Comparison of ENCODE assay signal across 12 mouse cellular contexts in the genomic region with DNA sequence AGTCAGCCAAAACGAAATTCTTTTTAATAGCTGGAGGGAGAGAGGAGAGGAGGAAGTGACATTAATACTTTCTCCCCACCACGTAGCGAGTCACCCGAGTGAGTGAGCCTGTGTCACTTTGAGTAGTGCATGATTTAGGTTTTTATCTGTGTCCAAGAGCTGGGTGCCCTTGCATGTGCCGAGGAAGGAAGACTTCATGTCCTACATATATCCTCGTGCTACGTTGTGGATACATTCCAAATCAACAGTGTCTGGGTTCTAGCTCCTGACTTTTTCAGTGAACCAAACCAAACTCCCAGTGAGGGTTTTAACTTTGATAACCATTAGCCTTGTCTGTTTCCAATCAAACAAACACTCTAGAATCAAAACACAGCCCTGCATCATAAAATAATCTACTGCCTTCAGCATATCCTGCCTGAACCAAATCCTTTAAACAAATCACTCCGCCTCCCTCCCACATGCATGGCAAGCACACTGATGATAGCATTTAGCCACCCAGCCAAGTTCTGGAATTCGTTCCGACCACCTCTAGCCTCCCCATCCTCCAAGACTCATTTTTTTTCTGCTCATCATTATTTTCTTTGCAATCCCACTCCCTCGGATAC.
"Had no signal": no experiment of that assay in that cellular context is flagged by ENCODE, and none has a peak within 500 bp of the region (broad histone marks: within the 10 kb centered on the region; RNA-seq: fewer than 3 reads in every experiment).

No protein-coding gene starts in this region.

- H3K27me3 ChIP-seq: intestine, embryonic 15.5 days; limb, embryonic 13.5 days; liver, embryonic 15.5 days; midbrain, embryonic 15.5 days; neural tube, embryonic 12.5 days had no signal

- H3K36me3 ChIP-seq: intestine, embryonic 15.5 days; liver, embryonic 15.5 days; midbrain, embryonic 15.5 days; neural tube, embryonic 12.5 days had no signal

- DNase-seq: kidney, adult 18-20 months; kidney, postnatal 14 days; thymus, postnatal 36 days had no signal

- H3K9me3 ChIP-seq: intestine, embryonic 15.5 days; liver, embryonic 15.5 days; midbrain, embryonic 15.5 days had no signal

- ATAC-seq: intestine, embryonic 15.5 days; midbrain, embryonic 15.5 days had no signal

- H3K9ac ChIP-seq: intestine, embryonic 15.5 days; limb, embryonic 13.5 days; liver, embryonic 15.5 days; midbrain, embryonic 15.5 days; neural tube, embryonic 12.5 days had no signal

- H3K27ac ChIP-seq: intestine, embryonic 15.5 days; limb, embryonic 13.5 days; liver, embryonic 15.5 days; macrophage; midbrain, embryonic 15.5 days; neural tube, embryonic 12.5 days had no signal

- H3K4me1 ChIP-seq: intestine, embryonic 15.5 days; liver, embryonic 15.5 days; megakaryocyte, embryonic 14.5 days had no signal

- H3K4me2 ChIP-seq: intestine, embryonic 15.5 days; limb, embryonic 13.5 days; liver, embryonic 11.5 days; liver, embryonic 15.5 days; midbrain, embryonic 11.5 days; midbrain, embryonic 15.5 days; neural tube, embryonic 12.5 days had no signal

- H3K4me3 ChIP-seq: intestine, embryonic 15.5 days; limb, embryonic 13.5 days; liver, embryonic 15.5 days; megakaryocyte, embryonic 14.5 days; midbrain, embryonic 15.5 days; neural tube, embryonic 12.5 days had no signal
